Mouse (Mus musculus) WW6 (cell line): ENCODE results near the gene Cnep1r1.

Source experiments
- DNase-seq: peaks from one replicate; pipeline ENCODE4 v3.0.0-alpha.2; 2013; ENCODE audit warnings: low read depth, low spot score

Gene Cnep1r1

GRCm38 (mm10) chr8:88118456-88119036, at the start of gene Cnep1r1:
Gene Cnep1r1, plus strand, starts transcription at chr8:88118769.
- DNase-seq, result peak; percentile 95

- DNase-seq, result no peak
These were observed 36.4 kb upstream of the Cnep1r1 start for GRCm38 (mm10) chr8:88082183-88082582.

GRCm38 (mm10) chr8:88088006-88088405, 30.6 kb upstream of the Cnep1r1 start:
- no peak for DNase-seq

- no peak for DNase-seq
These were observed 26.9 kb upstream of the Cnep1r1 start for GRCm38 (mm10) chr8:88091661-88092060.

GRCm38 (mm10) chr8:88093367-88093766, 25.2 kb upstream of the Cnep1r1 start:
- DNase-seq, result no peak

- DNase-seq, result no peak
These were observed 19.7 kb upstream of the Cnep1r1 start for GRCm38 (mm10) chr8:88098856-88099255.

GRCm38 (mm10) chr8:88099526-88099925, 19.0 kb upstream of the Cnep1r1 start:
- DNase-seq, result peak; percentile 42

- peak; percentile 16 for DNase-seq
These were observed 9.3 kb upstream of the Cnep1r1 start for GRCm38 (mm10) chr8:88109241-88109640.

GRCm38 (mm10) chr8:88119076-88119475, 507 bp downstream of the Cnep1r1 start:
- no peak for DNase-seq

GRCm38 (mm10) chr8:88124850-88125249, 6.3 kb downstream of the Cnep1r1 start:
- DNase-seq, result no peak

- DNase-seq, result no peak
These were observed 10.8 kb downstream of the Cnep1r1 start for GRCm38 (mm10) chr8:88129397-88129796.

GRCm38 (mm10) chr8:88130754-88131317, 12.3 kb downstream of the Cnep1r1 start:
- no peak for DNase-seq

GRCm38 (mm10) chr8:88137748-88138484, 19.3 kb downstream of the Cnep1r1 start, which contains the start of gene Heatr3:
Gene Heatr3, plus strand, starts transcription at chr8:88137855.
- DNase-seq, result peak; percentile 94

GRCm38 (mm10) chr8:88139256-88139655, 20.7 kb downstream of the Cnep1r1 start:
- no peak for DNase-seq

- DNase-seq, result no peak
These were observed 23.1 kb downstream of the Cnep1r1 start for GRCm38 (mm10) chr8:88141629-88142028.

GRCm38 (mm10) chr8:88144041-88144440, 25.5 kb downstream of the Cnep1r1 start:
- no peak for DNase-seq

GRCm38 (mm10) chr8:88150910-88151371, 32.4 kb downstream of the Cnep1r1 start:
- no peak for DNase-seq

GRCm38 (mm10) chr8:88160237-88160995, 41.8 kb downstream of the Cnep1r1 start:
- DNase-seq, result no peak

- peak; percentile 59 for DNase-seq
These were observed 42.9 kb downstream of the Cnep1r1 start for GRCm38 (mm10) chr8:88161439-88161838.

- no peak for DNase-seq
These were observed 56.7 kb downstream of the Cnep1r1 start for GRCm38 (mm10) chr8:88175264-88175663.

GRCm38 (mm10) chr8:88177291-88177690, 58.7 kb downstream of the Cnep1r1 start:
- DNase-seq, result no peak

GRCm38 (mm10) chr8:88183121-88183520, 64.6 kb downstream of the Cnep1r1 start:
- DNase-seq, result no peak
